In genomic region chr3:79286376-79287107, GRCm38 (mm10) we compare ENCODE assay signal across 8 mouse cellular contexts. TPM values are rescaled to one million over a fixed set of nuclear protein-coding genes. Genes with fewer than 3 reads are reported as not detected.
DNase-seq lines count a peak whose midpoint lies in the region; ATAC-seq and TF ChIP-seq lines count a peak whose summit lies in the region.

Gene Rapgef2, minus strand, starts transcription at chr3:79286517.

- peak within 1 kb of the TSS; percentile 83 for H3K27ac ChIP-seq in brown adipose tissue, adult 24 weeks (replicated peaks; ENCODE audit: low read depth, low read length)
- peak within 1 kb of the TSS; percentile 90 for H3K27ac ChIP-seq in forebrain, embryonic 11.5 days (ENCODE audit: low read depth, low read length)
- H3K27ac ChIP-seq in heart, embryonic 15.5 days: peak within 1 kb of the TSS; percentile 99
- peak within 1 kb of the TSS; percentile 76 for H3K27ac ChIP-seq in liver, embryonic 15.5 days (replicated peaks)

- DNase-seq in forebrain, embryonic 11.5 days (ENCODE audit: low spot score): peak; percentile 83
- peak; percentile 86 for DNase-seq in kidney, postnatal 14 days
- DNase-seq in neural tube, embryonic 10.5 days (ENCODE audit: extremely low spot score, low spot score): peak; percentile 81
- peak; percentile 55 for DNase-seq in testis, postnatal 14 days (ENCODE audit: low spot score)

- TF ChIP-seq CTCF in E14TG2a.4 (conservative IDR thresholded peaks at IDR 0.05; ENCODE audit: low read length): no peak

- H3K9ac ChIP-seq in forebrain, embryonic 11.5 days (ENCODE audit: low read length): peak within 1 kb of the TSS; percentile 83
- H3K9ac ChIP-seq in heart, embryonic 15.5 days: peak within 1 kb of the TSS; percentile 93
- peak within 1 kb of the TSS; percentile 58 for H3K9ac ChIP-seq in liver, embryonic 15.5 days

- H3K9me3 ChIP-seq in E14TG2a.4 (ENCODE audit: low read length): no peaks in the 10 kb centered on the region
- H3K9me3 ChIP-seq in forebrain, embryonic 11.5 days (ENCODE audit: control insufficient read depth, low read length): no peaks in the 10 kb centered on the region
- H3K9me3 ChIP-seq in heart, embryonic 15.5 days (replicated peaks): no peaks in the 10 kb centered on the region
- H3K9me3 ChIP-seq in liver, embryonic 15.5 days (replicated peaks): no peaks in the 10 kb centered on the region

- peaks cover 42% of the 10 kb centered on the region for H3K27me3 ChIP-seq in E14TG2a.4 (ENCODE audit: insufficient read depth, low read length)
- H3K27me3 ChIP-seq in forebrain, embryonic 11.5 days (ENCODE audit: control insufficient read depth, insufficient read depth, low read length): peaks cover 7% of the 10 kb centered on the region; the same call in 1 of the 2 replicates
- no peaks in the 10 kb centered on the region for H3K27me3 ChIP-seq in heart, embryonic 15.5 days
- peaks cover 62% of the 10 kb centered on the region for H3K27me3 ChIP-seq in liver, embryonic 15.5 days

- under 1% methylated on average over 73 of the region's 97 CpGs for WGBS in forebrain, embryonic 11.5 days
- under 1% methylated on average over 67 of the region's 97 CpGs for WGBS in heart, embryonic 15.5 days
- WGBS in liver, embryonic 15.5 days (ENCODE audit: insufficient replicate concordance): under 1% methylated on average over 86 of the region's 97 CpGs

- H3K4me1 ChIP-seq in E14TG2a.4 (replicated peaks; ENCODE audit: low read depth, low read length): peaks cover 37% of the 10 kb centered on the region
- H3K4me1 ChIP-seq in brown adipose tissue, adult 24 weeks (ENCODE audit: control insufficient read depth, insufficient read depth, insufficient read length, low read length): peaks cover 23% of the 10 kb centered on the region
- H3K4me1 ChIP-seq in forebrain, embryonic 11.5 days (replicated peaks; ENCODE audit: control insufficient read depth, insufficient read depth, low read length): peaks cover 3% of the 10 kb centered on the region; the same call in 1 of the 2 replicates
- peaks cover 36% of the 10 kb centered on the region for H3K4me1 ChIP-seq in heart, embryonic 15.5 days (replicated peaks)
- peaks cover 10% of the 10 kb centered on the region for H3K4me1 ChIP-seq in liver, embryonic 15.5 days (replicated peaks)

- no peaks in the 10 kb centered on the region for H3K36me3 ChIP-seq in E14TG2a.4 (ENCODE audit: insufficient read depth, low read length)
- no peaks in the 10 kb centered on the region for H3K36me3 ChIP-seq in forebrain, embryonic 11.5 days (ENCODE audit: control insufficient read depth, insufficient read depth, low read length)
- H3K36me3 ChIP-seq in heart, embryonic 15.5 days: no peaks in the 10 kb centered on the region
- no peaks in the 10 kb centered on the region for H3K36me3 ChIP-seq in liver, embryonic 15.5 days (replicated peaks)

- peak within 1 kb of the TSS; percentile 97 for H3K4me3 ChIP-seq in E14TG2a.4 (replicated peaks; ENCODE audit: low read length)
- peak within 1 kb of the TSS; percentile 96 for H3K4me3 ChIP-seq in brown adipose tissue, adult 24 weeks (ENCODE audit: insufficient read depth, low read depth, low read length)
- peak within 1 kb of the TSS; percentile 68 for H3K4me3 ChIP-seq in forebrain, embryonic 11.5 days (ENCODE audit: low read depth, low read length)
- H3K4me3 ChIP-seq in heart, embryonic 15.5 days: peak within 1 kb of the TSS; percentile 80
- peak within 1 kb of the TSS; percentile 70 for H3K4me3 ChIP-seq in liver, embryonic 15.5 days (replicated peaks)

- peak; percentile 81 for ATAC-seq in forebrain, embryonic 11.5 days (replicated peaks; ENCODE audit: low FRiP score)
- ATAC-seq in heart, embryonic 15.5 days (replicated peaks; ENCODE audit: insufficient number of reproducible peaks, insufficient read depth, low FRiP score, low read depth): peak; percentile 81
- ATAC-seq in liver, embryonic 15.5 days (ENCODE audit: insufficient read depth): peak; percentile 78

- H3K4me2 ChIP-seq in forebrain, embryonic 11.5 days (ENCODE audit: low read depth, low read length, severe bottlenecking): peak within 1 kb of the TSS; percentile 83
- H3K4me2 ChIP-seq in heart, embryonic 15.5 days: peak within 1 kb of the TSS; percentile 84
- H3K4me2 ChIP-seq in liver, embryonic 15.5 days: peak within 1 kb of the TSS; percentile 81

RNA-seq across cellular contexts. Expression of gene Rapgef2, which starts in this region (rescaled TPM):
- polyA plus RNA-seq in brown adipose tissue, adult 24 weeks (2012; ENCODE audit: insufficient read depth, insufficient read length, missing spikeins): 6.6 and 8.9 TPM in 2 replicates
- 8.5 and 9.3 TPM in 2 replicates for polyA plus RNA-seq in forebrain, embryonic 11.5 days (2014; fragmentation: Nextera tagmentation; extraction: Ambion mirVana)
- polyA plus RNA-seq in heart, embryonic 15.5 days (2015; fragmentation: Nextera tagmentation; extraction: Ambion mirVana): 5.7 TPM in 2 replicates
- polyA plus RNA-seq in liver, embryonic 15.5 days (2015; fragmentation: Nextera tagmentation; extraction: Ambion mirVana): 1.0 and 1.6 TPM in 2 replicates

Comparison
In these comparisons a context has a peak if more than half of its experiments do, and no peak if none do; other contexts are left out.
1. Peak in every context shown above with its lines: DNase-seq, ATAC-seq, H3K4me3 ChIP-seq and H3K27ac ChIP-seq.